Mouse (Mus musculus) urinary bladder, postnatal 25 days (tissue): Measurements from ENCODE around the gene Gm17018.

Experiments
- DNase-seq: peaks from one replicate; pipeline ENCODE4 v3.0.0; 2022; ENCODE audit warnings: low spot score

The Gm17018 gene

GRCm38 (mm10) chr19:45589761-45590160 is 29.3 kb downstream of the Gm17018 start:
- no peak for DNase-seq

GRCm38 (mm10) chr19:45591704-45592103 is 31.3 kb downstream of the Gm17018 start:
- DNase-seq: peak; percentile 46

- no peak for DNase-seq
Measured at GRCm38 (mm10) chr19:45592916-45593315, 32.5 kb downstream of the Gm17018 start.

GRCm38 (mm10) chr19:45594079-45594478 is 33.7 kb downstream of the Gm17018 start:
- DNase-seq: no peak

GRCm38 (mm10) chr19:45595481-45595880 is 35.1 kb downstream of the Gm17018 start:
- DNase-seq: no peak

GRCm38 (mm10) chr19:45596019-45596418 is 35.6 kb downstream of the Gm17018 start:
- no peak for DNase-seq

GRCm38 (mm10) chr19:45596434-45596833 is 36.0 kb downstream of the Gm17018 start:
- DNase-seq: no peak

GRCm38 (mm10) chr19:45597106-45597505 is 36.7 kb downstream of the Gm17018 start:
- no peak for DNase-seq

GRCm38 (mm10) chr19:45602606-45603005 is 42.2 kb downstream of the Gm17018 start:
- no peak for DNase-seq

- DNase-seq: no peak
Measured at GRCm38 (mm10) chr19:45606701-45607100, 46.3 kb downstream of the Gm17018 start.

- no peak for DNase-seq
Measured at GRCm38 (mm10) chr19:45607479-45607878, 47.1 kb downstream of the Gm17018 start.

- no peak for DNase-seq
Measured at GRCm38 (mm10) chr19:45608648-45609339, 48.4 kb downstream of the Gm17018 start.

GRCm38 (mm10) chr19:45610823-45611222 is 50.4 kb downstream of the Gm17018 start:
- DNase-seq: no peak

GRCm38 (mm10) chr19:45614375-45614774 is 54.0 kb downstream of the Gm17018 start:
- no peak for DNase-seq

GRCm38 (mm10) chr19:45614928-45615327 is 54.5 kb downstream of the Gm17018 start:
- DNase-seq: no peak

GRCm38 (mm10) chr19:45615415-45616213 is 55.2 kb downstream of the Gm17018 start:
- DNase-seq: no peak

GRCm38 (mm10) chr19:45616214-45616518 is 55.8 kb downstream of the Gm17018 start:
- DNase-seq: no peak

GRCm38 (mm10) chr19:45616735-45617134 is 56.3 kb downstream of the Gm17018 start:
- DNase-seq: no peak

GRCm38 (mm10) chr19:45618184-45618583 is 57.8 kb downstream of the Gm17018 start:
- no peak for DNase-seq

GRCm38 (mm10) chr19:45619744-45620501 is 59.5 kb downstream of the Gm17018 start:
- DNase-seq: no peak

GRCm38 (mm10) chr19:45621061-45621460 is 60.6 kb downstream of the Gm17018 start:
- DNase-seq: no peak

GRCm38 (mm10) chr19:45622144-45622543 is 61.7 kb downstream of the Gm17018 start:
- no peak for DNase-seq

GRCm38 (mm10) chr19:45623710-45624109 is 63.3 kb downstream of the Gm17018 start:
- DNase-seq: no peak
